Mouse (Mus musculus) lung, postnatal 0 days (tissue): ENCODE results near the gene Rai1. TPM values are rescaled to one million over a fixed set of nuclear protein-coding genes. Genes with fewer than 3 reads are reported as not detected.

Source experiments
- ATAC-seq: fragments of 200-750 bp; cut with Nextera tagmentation; 2 replicates; pipeline ENCODE4 v1.8.0; 2017; ENCODE audit warnings: moderate library complexity
- DNase-seq: peaks from one replicate; pipeline ENCODE4 v3.0.0-alpha.2; 2016; ENCODE audit warnings: low spot score
- H3K27ac ChIP-seq: fragments of 300-500 bp; sonication (generic); 2 replicates; pipeline ENCODE4 v1.5.1; 2014; ENCODE audit warnings: antibody characterized with exemption, mild to moderate bottlenecking, low read length, mixed read lengths
- H3K27me3 ChIP-seq: fragments of 300-500 bp; sonication (generic); replicated peaks from 2 replicates; pipeline ENCODE4 v1.6.1; 2014; ENCODE audit warnings: low read length, mixed read lengths; ENCODE audit not compliant: insufficient read depth
- H3K36me3 ChIP-seq: fragments of 300-500 bp; sonication (generic); 2 replicates; pipeline ENCODE4 v1.6.1; 2014; ENCODE audit warnings: low read length, mixed read lengths; ENCODE audit not compliant: insufficient read depth
- H3K4me1 ChIP-seq: fragments of 300-500 bp; sonication (generic); 2 replicates; pipeline ENCODE4 v1.6.1; 2014; ENCODE audit warnings: antibody characterized with exemption, low read depth, low read length, mixed read lengths; ENCODE audit not compliant: insufficient read depth
- H3K4me2 ChIP-seq: fragments of 300-500 bp; sonication (generic); replicated peaks from 2 replicates; pipeline ENCODE4 v1.6.1; 2014; ENCODE audit warnings: low read depth, mild to moderate bottlenecking, low read length, moderate library complexity, mixed read lengths
- H3K4me3 ChIP-seq: fragments of 300-500 bp; sonication (generic); 2 replicates; pipeline ENCODE4 v1.5.1; 2014; ENCODE audit warnings: low read depth, low read length
- H3K9ac ChIP-seq: fragments of 300-500 bp; sonication (generic); replicated peaks from 2 replicates; pipeline ENCODE4 v1.6.1; 2014; ENCODE audit warnings: low read depth, mild to moderate bottlenecking
- H3K9me3 ChIP-seq: fragments of 300-500 bp; sonication (generic); 2 replicates; pipeline ENCODE4 v1.6.1; 2016; ENCODE audit warnings: low read length, mixed read lengths
- CTCF ChIP-seq: IDR thresholded peaks from 2 replicates; pipeline ENCODE4 v1.5.1; 2016; ENCODE audit warnings: antibody characterized with exemption, mild to moderate bottlenecking
- EP300 ChIP-seq: IDR thresholded peaks from 2 replicates; pipeline ENCODE4 v1.6.1; 2016; ENCODE audit warnings: antibody characterized with exemption, mild to moderate bottlenecking, control low read depth
- WGBS: fragments of 180-500 bp; shearing (Covaris S2); extraction: QIAGEN DNeasy Blood & Tissue Kit; methylation state at CpG from one replicate; pipeline ENCODE4 v1.1.7; 2014; 5-methylcytosine and 5-hydroxymethylcytosine counted together
- polyA plus RNA-seq: library from polyadenylated mRNA; unstranded; fragments of >200 nt; fragmentation: Nextera tagmentation; extraction: Ambion mirVana; gene quantifications from 2 replicates; pipeline ENCODE4 v1.2.1, GENCODE M21; 2015

Gene Rai1
- polyA plus RNA-seq, 1 experiment from 2014 or later = 16.2 TPM

GRCm38 (mm10) chr11:60188275-60188853 lies 83.6 kb downstream of the Rai1 start:
- no peak overlapping the region for H3K4me2 ChIP-seq
- TF ChIP-seq CTCF = no peak
- TF ChIP-seq EP300 = no peak
- peaks cover 6% of the 10 kb centered on the region; the same call in 1 of the 2 replicates for H3K36me3 ChIP-seq
- ATAC-seq (no peak), DNase-seq (no peak)
- WGBS = 84% methylated on average over 24 of the region's 25 CpGs
- no peaks in the 10 kb centered on the region; the same call in 1 of the 2 replicates for H3K4me1 ChIP-seq
- H3K27ac ChIP-seq = no peak overlapping the region
- H3K9me3 ChIP-seq = no peaks in the 10 kb centered on the region
- no peak overlapping the region for H3K9ac ChIP-seq
- H3K4me3 ChIP-seq = no peak overlapping the region
- H3K27me3 ChIP-seq = no peaks in the 10 kb centered on the region

GRCm38 (mm10) chr11:60189501-60190040 lies 84.8 kb downstream of the Rai1 start:
- ATAC-seq = peak; percentile 53
- WGBS = 74% methylated on average over 21 of the region's 21 CpGs
- H3K4me3 ChIP-seq = no peak overlapping the region
- peaks cover 6% of the 10 kb centered on the region; the same call in 1 of the 2 replicates for H3K36me3 ChIP-seq
- H3K27me3 ChIP-seq = no peaks in the 10 kb centered on the region
- TF ChIP-seq EP300 (no peak), CTCF (no peak)
- H3K4me2 ChIP-seq = no peak overlapping the region
- no peak overlapping the region for H3K9ac ChIP-seq
- no peaks in the 10 kb centered on the region; the same call in 1 of the 2 replicates for H3K4me1 ChIP-seq
- H3K9me3 ChIP-seq = no peaks in the 10 kb centered on the region
- peak overlapping the region; percentile 49; the same call in 1 of the 2 replicates for H3K27ac ChIP-seq
- no peak for DNase-seq

GRCm38 (mm10) chr11:60190055-60190641 lies 85.3 kb downstream of the Rai1 start:
- TF ChIP-seq EP300 = no peak
- no peak for TF ChIP-seq CTCF
- no peak overlapping the region for H3K4me3 ChIP-seq
- DNase-seq (peak; percentile 46), ATAC-seq (peak; percentile 64)
- H3K36me3 ChIP-seq = peaks cover 6% of the 10 kb centered on the region; the same call in 1 of the 2 replicates
- WGBS = 72% methylated on average over 16 of the region's 17 CpGs
- H3K9me3 ChIP-seq = peaks cover 4% of the 10 kb centered on the region; the same call in 1 of the 2 replicates
- no peaks in the 10 kb centered on the region; the same call in 1 of the 2 replicates for H3K4me1 ChIP-seq
- H3K4me2 ChIP-seq = no peak overlapping the region
- H3K9ac ChIP-seq = no peak overlapping the region
- no peaks in the 10 kb centered on the region for H3K27me3 ChIP-seq
- peak overlapping the region; percentile 20; the same call in 1 of the 2 replicates for H3K27ac ChIP-seq

- 60% methylated on average over 6 of the region's 6 CpGs for WGBS
- TF ChIP-seq CTCF (no peak), EP300 (no peak)
Observed at GRCm38 (mm10) chr11:60192534-60192933, 87.7 kb downstream of the Rai1 start.

GRCm38 (mm10) chr11:60193556-60193955 lies 88.7 kb downstream of the Rai1 start:
- H3K9ac ChIP-seq = no peak overlapping the region
- 79% methylated on average over 4 of the region's 4 CpGs for WGBS
- ATAC-seq = no peak
- H3K36me3 ChIP-seq = no peaks in the 10 kb centered on the region; the same call in 1 of the 2 replicates
- DNase-seq = no peak
- H3K4me1 ChIP-seq = no peaks in the 10 kb centered on the region; the same call in 1 of the 2 replicates
- no peaks in the 10 kb centered on the region for H3K27me3 ChIP-seq
- no peak for TF ChIP-seq EP300
- no peak for TF ChIP-seq CTCF
- peaks cover 4% of the 10 kb centered on the region; the same call in 1 of the 2 replicates for H3K9me3 ChIP-seq
- H3K27ac ChIP-seq = no peak overlapping the region
- no peak overlapping the region for H3K4me2 ChIP-seq
- H3K4me3 ChIP-seq = no peak overlapping the region

More at GRCm38 (mm10) chr11:60192534-60192933, 87.7 kb downstream of the Rai1 start:
- Histone ChIP-seq H3K27me3 (no peaks in the 10 kb centered on the region), H3K4me2 (no peak overlapping the region), H3K27ac (no peak overlapping the region), H3K4me1 (no peaks in the 10 kb centered on the region; the same call in 1 of the 2 replicates), H3K9me3 (peaks cover 4% of the 10 kb centered on the region; the same call in 1 of the 2 replicates), H3K9ac (no peak overlapping the region), H3K36me3 (no peaks in the 10 kb centered on the region; the same call in 1 of the 2 replicates), H3K4me3 (no peak overlapping the region)
- DNase-seq (no peak), ATAC-seq (no peak)

GRCm38 (mm10) chr11:60195108-60195507 lies 90.3 kb downstream of the Rai1 start:
- Histone ChIP-seq H3K27me3 (no peaks in the 10 kb centered on the region), H3K9ac (no peak overlapping the region), H3K36me3 (peaks cover 5% of the 10 kb centered on the region; the same call in 1 of the 2 replicates), H3K9me3 (peaks cover 4% of the 10 kb centered on the region; the same call in 1 of the 2 replicates), H3K27ac (no peak overlapping the region), H3K4me1 (no peaks in the 10 kb centered on the region; the same call in 1 of the 2 replicates), H3K4me3 (no peak overlapping the region), H3K4me2 (no peak overlapping the region)
- DNase-seq (no peak), ATAC-seq (no peak)
- TF ChIP-seq CTCF (peak; percentile 72), EP300 (no peak)
